Mouse (Mus musculus) liver (tissue): ENCODE measurements around the gene Gm20695.
"Not testable (repeated sequence)": the region's sequence is repeated elsewhere in the genome, so short reads cannot be mapped to it uniquely, and the experiment has no call there.

Experiments
- DNase-seq: peaks from one replicate; pipeline ENCODE4 v3.0.0-alpha.2; 2020; ENCODE audit warnings: mixed read lengths

Gene Gm20695

DNA sequence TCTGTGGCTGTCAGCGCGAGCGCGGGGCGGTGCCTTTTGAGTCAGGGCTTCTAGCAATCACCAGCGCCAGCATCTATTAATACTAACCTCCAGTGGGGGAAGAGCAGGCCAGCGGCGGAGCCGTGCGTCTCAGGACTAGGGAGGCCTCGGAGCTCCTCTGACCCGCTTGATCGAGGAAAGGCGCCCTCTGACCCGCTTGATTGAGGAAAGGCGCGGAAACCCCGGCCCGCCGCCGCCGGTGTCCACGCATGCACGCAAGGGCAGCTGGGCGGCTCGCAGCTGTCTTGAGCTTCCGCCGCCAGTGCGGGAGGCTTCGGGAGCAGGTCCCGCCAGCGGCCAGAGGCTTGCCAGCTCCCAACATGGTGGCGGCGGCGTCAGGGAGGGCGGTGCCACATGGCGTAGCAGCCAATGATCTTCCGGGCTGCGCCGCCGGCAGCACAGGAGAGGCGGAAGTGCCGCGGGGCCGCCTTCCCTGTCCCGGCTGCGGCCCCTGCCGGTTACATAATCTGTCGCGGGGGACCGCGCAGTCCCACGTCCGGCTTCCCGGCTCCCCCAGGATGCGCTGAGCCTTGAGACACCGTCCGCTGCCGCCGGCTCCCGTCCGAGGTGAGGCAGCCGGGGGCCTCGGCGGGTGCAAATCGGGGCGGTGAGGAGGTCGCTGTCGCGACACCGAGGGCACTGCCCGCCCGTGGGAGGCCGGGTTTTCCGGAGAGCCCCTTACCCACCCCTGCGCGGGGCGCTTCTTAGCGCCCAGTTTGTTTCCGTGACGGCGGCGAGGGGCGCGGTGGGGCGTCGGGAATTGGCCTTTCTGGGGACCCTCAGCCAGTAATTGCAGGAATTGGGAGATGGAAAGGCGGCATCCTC lies at the start of gene Gm20695, which contains the start of gene Zfp597:
TSS of gene Gm20695 (plus strand) at position 448 of the 864 bp plus-strand sequence.
TSS of gene Zfp597 (minus strand) at position 361 of the 864 bp plus-strand sequence.
- DNase-seq = peak; percentile 96

GRCm38 (mm10) chr16:3835461-3835860 lies 49.0 kb upstream of the Gm20695 start:
- no peak for DNase-seq

DNA sequence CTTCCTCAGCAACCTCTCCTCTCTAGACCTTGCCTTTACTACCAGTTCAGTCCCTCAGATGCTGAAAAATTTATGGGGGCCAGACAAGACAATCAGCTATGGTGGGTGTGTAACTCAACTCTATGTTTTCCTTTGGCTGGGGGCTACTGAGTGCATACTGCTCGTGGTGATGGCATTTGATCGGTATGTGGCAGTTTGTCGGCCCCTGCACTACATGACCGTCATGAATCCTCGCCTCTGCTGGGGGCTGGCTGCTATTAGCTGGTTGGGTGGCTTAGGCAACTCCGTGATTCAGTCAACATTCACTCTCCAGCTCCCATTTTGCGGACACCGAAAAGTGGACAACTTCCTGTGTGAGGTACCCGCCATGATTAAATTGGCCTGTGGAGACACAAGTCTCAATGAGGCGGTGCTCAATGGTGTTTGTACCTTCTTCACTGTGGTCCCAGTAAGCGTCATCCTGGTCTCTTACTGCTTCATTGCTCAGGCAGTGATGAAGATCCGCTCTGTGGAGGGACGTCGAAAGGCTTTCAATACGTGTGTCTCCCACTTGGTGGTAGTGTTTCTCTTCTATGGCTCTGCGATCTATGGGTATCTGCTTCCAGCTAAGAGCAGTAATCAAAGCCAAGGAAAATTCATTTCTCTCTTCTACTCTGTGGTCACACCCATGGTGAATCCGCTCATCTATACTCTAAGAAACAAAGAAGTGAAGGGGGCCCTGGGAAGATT lies 45.1 kb upstream of the Gm20695 start:
- DNase-seq = no peak

DNA sequence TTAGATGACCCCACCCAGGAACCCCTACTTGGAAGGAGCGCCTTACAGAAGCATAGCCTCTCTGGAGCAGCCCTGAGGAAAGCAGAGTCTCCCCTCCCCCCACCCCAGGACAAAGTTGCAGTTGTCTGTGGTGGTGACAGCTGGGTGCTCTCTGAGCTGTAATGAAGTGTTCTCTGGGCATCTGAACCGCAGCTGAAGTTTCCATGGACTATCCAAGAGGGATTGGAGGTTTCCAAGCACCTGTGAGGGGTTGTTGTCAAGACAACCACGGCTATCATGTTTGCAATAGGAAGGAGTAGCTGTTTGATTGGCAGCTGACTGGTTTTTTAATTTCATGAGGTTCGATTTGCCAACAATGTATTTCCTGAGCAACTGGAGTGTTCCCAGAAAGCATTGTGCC lies 41.5 kb upstream of the Gm20695 start:
- peak; percentile 5 for DNase-seq

- no peak for DNase-seq
Observed at GRCm38 (mm10) chr16:3843796-3844195, 40.7 kb upstream of the Gm20695 start.

DNA sequence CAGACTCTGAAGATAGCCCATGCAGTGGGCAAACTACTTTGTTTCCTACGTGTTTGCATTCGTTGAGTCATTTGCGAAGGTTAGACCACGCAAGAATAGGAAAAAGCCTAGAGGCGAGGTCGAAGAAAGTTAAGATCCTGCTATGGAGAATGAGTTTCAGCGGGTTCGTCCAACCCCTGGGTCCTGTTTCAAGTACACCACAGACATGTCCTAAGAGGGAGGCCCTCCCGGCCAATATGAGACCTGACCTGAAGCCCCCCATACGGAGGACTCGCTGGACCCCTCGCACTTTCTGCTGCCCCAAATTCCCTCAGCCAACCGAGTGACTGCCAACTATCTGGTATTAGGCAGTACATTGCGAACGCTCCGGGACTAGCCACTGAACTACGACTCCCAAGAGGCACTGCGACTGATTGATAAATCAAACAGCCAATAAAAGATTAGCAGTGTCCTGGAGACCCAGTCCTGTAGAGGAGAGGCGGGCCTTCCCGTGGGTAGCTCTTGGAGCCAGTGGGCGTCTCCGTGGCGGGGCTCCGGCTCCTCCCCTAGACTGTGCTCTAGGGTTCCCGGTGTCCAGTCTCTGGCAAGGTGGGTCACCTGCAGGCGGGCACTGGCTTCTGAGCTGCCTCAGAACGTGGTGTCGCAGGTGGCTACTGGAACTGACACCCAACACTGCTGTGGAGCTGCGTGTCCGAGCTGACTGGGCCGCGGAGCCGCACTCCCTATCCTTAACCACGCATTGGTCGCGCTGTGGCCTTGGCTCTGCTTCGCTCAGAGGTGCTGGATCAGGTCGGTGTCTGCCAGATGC lies 37.5 kb upstream of the Gm20695 start, which contains the start of gene Zfp174:
TSS of gene Zfp174 (plus strand) at position 558 of the 808 bp plus-strand sequence.
- DNase-seq = peak; percentile 93

- DNase-seq = no peak
Observed at GRCm38 (mm10) chr16:3847871-3848270, 36.6 kb upstream of the Gm20695 start.

- DNase-seq = no peak
Observed at GRCm38 (mm10) chr16:3848416-3848815, 36.0 kb upstream of the Gm20695 start.

GRCm38 (mm10) chr16:3851301-3851700 lies 33.1 kb upstream of the Gm20695 start:
- not testable (repeated sequence) for DNase-seq

GRCm38 (mm10) chr16:3852586-3852985 lies 31.9 kb upstream of the Gm20695 start:
- DNase-seq = peak; percentile 32

- no peak for DNase-seq
Observed at GRCm38 (mm10) chr16:3854437-3855182, 29.8 kb upstream of the Gm20695 start.

- no peak for DNase-seq
Observed at GRCm38 (mm10) chr16:3855776-3856175, 28.7 kb upstream of the Gm20695 start.

DNA sequence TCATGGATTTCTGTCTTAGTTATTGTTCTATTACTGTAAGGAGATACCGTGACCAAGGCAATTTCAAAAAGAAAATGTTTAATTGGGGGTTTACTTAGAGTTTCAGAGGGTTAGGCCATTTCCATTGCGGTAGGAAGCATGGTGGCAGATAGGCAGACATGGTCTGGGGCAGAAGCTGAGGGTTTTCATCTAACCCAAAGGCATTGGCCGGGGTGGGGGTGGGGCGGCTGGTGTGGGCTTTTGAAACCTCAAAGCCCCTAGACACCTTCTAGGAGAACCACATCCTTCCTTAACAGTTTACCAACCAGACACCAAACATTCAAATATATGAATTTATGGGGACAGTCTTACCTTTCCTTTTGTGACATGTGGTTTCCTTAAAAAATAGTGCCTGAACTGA lies 25.2 kb upstream of the Gm20695 start:
- no peak for DNase-seq

DNA sequence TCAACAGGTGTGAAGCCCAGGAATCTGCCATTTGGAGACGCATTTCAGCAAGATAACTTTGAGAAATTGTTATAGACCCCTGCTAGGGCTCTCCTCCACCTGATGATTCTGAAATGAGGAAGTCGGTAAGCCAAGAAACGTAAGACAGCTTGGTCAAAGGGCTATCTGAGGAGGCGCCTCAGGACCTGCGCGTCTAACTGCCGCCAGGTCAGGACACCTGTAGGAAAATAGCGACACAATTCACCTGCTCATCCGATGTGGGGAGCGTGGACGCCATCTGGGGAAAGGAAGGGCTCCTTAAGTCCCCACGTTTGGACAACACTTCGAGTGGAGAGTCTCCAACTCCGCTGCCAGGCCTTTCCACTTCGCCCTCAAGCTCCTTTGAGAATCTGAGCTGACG lies 12.6 kb upstream of the Gm20695 start:
- no peak for DNase-seq

DNA sequence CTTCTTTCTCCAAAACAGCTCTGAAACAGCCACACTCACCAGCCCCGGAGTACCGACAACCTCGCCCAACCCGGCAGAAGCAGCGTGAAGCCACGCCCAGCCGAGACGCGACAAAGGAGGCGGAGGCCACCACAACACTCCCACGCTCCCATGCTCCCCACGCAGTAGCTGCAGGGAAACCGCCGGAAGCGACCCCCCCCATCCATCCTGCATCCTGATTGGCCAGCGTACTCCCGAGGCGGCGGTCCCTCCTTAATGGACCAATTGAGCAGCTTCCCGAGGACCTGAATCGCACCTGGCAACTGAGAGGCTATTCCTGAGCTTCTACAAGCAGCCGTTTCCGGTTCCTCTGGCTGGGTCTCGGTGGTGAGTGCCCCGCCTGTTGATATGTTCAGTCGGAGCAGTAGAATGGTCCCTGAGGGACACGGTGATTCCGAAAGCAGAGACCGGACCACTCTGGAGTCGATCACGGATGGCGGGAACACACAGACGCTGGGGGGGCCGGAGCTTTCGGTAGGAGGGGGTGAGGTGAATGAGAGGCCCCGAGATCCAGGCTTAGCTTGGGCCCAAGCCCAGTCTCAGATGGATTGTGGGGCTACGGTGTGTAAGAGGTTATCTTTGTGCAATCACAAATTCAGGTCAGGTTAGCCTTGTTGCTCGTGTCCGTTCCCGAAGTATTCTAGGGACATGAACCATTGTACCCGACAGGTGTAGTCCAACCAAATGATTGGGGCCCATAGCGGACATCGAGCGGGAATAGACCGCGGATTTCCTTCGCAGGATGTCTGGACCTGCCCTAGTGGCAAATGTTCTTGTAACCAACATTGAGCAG lies 12.0 kb upstream of the Gm20695 start, which contains the start of gene Naa60:
TSS of gene Naa60 (plus strand) at position 160 of the 832 bp plus-strand sequence.
- peak; percentile 89 for DNase-seq

DNA sequence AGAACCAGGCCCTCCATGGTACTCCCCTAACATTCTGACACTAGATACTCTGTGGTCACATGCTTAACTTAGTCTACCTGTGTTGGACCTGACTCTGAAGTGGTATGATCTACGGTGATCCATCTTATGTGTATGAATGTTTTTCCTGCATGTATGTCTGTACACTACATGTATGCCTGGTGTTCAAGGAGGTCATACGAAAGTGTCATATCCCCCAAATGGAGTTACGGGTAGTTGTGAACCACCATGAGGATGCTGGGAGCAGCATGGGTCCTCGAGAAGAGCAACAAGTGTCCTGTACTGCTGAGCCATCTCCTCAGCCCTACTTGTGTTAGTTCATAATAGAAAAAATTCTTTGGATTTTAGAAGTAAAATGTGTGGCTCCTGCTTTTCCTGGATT lies 8.1 kb upstream of the Gm20695 start:
- no peak for DNase-seq

DNA sequence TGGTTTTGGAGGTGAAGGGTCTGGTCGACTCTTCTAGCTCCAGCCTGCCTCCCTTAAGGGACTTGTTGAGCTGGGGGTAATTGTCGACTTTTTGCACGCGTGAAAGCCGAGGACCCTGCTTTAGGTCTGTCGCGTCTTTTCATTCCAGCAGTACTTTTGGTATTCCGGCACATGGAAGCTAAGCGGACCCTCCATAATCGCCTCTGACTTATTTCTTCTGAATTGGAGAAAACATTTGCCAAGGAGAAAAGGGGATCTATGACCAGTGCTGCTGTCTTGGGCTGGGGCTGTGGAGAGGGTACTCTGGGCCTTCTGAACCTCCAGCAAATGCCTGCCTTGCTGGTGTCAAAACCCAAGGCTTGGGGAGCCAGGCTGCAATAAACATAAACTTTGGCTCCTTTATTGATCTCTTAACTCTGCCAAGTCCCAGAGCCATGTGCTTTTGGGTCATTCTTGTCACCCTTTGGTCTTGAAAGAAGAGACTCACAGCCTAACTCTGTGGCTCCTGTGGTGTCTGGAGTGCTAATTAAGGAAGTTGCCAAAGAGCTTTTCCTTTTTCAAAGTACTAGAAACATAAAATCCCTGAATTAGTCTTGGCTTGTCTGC lies 720 bp downstream of the Gm20695 start:
- no peak for DNase-seq

DNA sequence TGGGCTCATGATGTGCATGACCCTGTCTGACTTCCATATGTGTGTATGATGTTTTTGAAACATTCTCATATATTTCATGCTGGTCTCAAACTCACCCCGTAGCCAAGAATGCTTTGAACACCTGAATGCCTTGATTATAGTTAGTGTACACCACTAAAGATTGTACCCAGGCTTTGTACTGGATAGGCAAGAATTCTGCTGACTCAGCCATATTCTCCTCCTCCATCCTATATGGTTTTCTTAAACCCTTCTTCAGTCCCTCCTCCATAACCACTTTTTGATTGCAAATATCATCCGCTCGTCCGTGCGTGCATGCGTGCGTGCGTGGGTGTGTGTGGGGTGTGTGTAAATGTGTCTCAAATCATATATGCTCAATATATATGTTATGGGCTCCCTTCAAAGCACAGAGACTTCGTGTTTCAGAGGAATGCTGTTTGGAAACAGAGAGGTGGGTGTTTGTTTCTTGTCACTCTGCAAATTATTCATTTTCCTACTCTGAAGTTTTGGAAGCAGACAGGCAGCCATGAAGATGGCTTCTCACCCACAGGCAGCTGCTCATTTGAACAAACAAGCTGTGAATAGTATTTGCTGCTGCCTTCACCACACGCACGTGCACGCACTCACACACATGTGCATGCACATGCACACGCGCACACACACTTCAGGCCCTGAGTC lies 7.3 kb downstream of the Gm20695 start:
- DNase-seq = no peak

DNA sequence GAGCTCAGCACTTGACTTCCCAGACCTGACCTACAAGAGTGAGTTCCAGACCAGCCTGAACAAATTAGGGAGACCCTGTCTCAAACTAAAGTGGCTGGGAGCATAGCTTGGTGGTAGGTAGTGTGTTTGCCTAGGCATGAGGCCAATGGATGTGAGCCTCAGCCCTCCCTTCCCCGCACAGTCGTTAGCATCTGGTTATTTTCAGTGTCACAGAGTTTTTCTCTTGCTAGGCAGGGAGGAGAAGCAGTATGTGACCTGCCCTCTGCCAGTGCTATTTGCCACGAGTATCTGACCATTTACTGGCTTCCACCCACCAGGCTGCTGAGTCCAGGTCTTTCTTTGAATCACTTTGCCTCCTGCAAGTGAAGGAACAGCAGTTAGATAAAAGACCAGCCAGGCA lies 9.3 kb downstream of the Gm20695 start:
- DNase-seq = no peak

DNA sequence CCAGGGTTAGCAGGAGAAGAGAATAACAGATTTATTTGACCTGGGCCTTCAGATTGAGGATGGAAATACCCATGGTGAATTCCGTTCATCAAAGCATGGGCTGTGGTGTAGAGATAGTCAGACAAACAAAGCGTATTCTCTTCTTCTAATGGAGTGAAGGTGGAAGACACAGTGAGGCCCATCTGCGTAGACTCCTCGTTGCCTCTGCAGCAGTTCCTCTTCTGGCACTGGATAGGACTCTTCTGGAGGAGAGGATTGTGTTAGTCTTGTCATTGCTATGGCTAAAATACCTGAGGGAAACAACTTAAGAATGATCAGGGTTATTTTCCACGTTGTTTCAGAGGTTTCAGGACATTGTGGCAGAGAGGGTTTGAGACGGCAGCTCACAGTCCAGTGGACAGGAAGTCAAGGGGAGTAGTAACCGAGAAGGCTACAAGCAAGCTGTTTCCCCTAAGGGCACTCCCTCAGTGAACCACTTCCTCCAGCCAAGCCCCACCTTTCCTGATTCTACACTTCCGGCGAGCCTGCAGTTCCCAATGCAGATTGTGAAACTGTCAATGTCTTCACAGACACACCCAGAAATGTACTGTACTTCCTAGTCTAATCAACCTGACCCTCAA lies 10.8 kb downstream of the Gm20695 start:
- peak; percentile 45 for DNase-seq
